Mouse (Mus musculus) left cerebral cortex, postnatal 14 days (tissue): Measurements from ENCODE around the gene Tapbpl. TPM values are rescaled to one million over a fixed set of nuclear protein-coding genes. Genes with fewer than 3 reads are reported as not detected.

Source experiments
- DNase-seq, 2 experiments: peaks; one replicate each; pipeline ENCODE4 v3.0.0; 2021 to 2022; ENCODE audit warnings: low spot score in 2 of 2, mixed read lengths in 1 of 2
- intact Hi-C: fragments of 180-260 bp; cut with DNase I; formaldehyde crosslinking; loops from one replicate; pipeline ENCODE4 v1.15.1; 2025
- total RNA-seq, 2 experiments: library from RNA; stranded (reverse); gene quantifications; 2 replicates each; pipeline ENCODE4 v1.2.3; 2021

The Tapbpl gene
- total RNA-seq, 2 experiments from 2014 or later: 2.0 to 2.9 TPM

- peak; percentile 95 to 99 for DNase-seq
- intact Hi-C loops: no loop called here
Measured at GRCm38 (mm10) chr6:125215148-125215954, 16.3 kb downstream of the Tapbpl start, which contains the start of gene Vamp1. Vamp1 (plus strand) TSS chr6:125215551.

GRCm38 (mm10) chr6:125213715-125214114 is 17.9 kb downstream of the Tapbpl start:
- no peak for DNase-seq
- intact Hi-C loops: no loop called here

GRCm38 (mm10) chr6:125213129-125213528 is 18.5 kb downstream of the Tapbpl start:
- DNase-seq: no peak
- intact Hi-C loops: no loop called here

GRCm38 (mm10) chr6:125212621-125213020 is 19.0 kb downstream of the Tapbpl start:
- DNase-seq: no peak
- intact Hi-C loops: no loop called here

- intact Hi-C loops: no loop called here
- DNase-seq: no peak
Measured at GRCm38 (mm10) chr6:125210436-125210835, 21.2 kb downstream of the Tapbpl start.

GRCm38 (mm10) chr6:125197166-125197565 is 34.5 kb downstream of the Tapbpl start:
- intact Hi-C loops: no loop called here
- DNase-seq: no peak

- DNase-seq: no peak
- intact Hi-C loops: no loop called here
Measured at GRCm38 (mm10) chr6:125196301-125196700, 35.4 kb downstream of the Tapbpl start.

- intact Hi-C loops: no loop called here
- no peak for DNase-seq
Measured at GRCm38 (mm10) chr6:125195541-125196075, 36.1 kb downstream of the Tapbpl start.

GRCm38 (mm10) chr6:125193390-125193789 is 38.3 kb downstream of the Tapbpl start:
- intact Hi-C loops: no loop called here
- DNase-seq: no peak

GRCm38 (mm10) chr6:125192841-125193240 is 38.8 kb downstream of the Tapbpl start:
- intact Hi-C loops: no loop called here
- no peak for DNase-seq

- intact Hi-C loops: no loop called here
- DNase-seq: peak; percentile 90 to 93
Measured at GRCm38 (mm10) chr6:125192016-125192714, 39.5 kb downstream of the Tapbpl start.

- DNase-seq: peak; percentile 99
- intact Hi-C loops: no loop called here
Measured at GRCm38 (mm10) chr6:125191332-125192015, 40.2 kb downstream of the Tapbpl start, which contains the start of the genes Ncapd2 and Mrpl51. Ncapd2 (minus strand) TSS chr6:125191701. Mrpl51 (plus strand) TSS chr6:125191801.

GRCm38 (mm10) chr6:125190816-125191215 is 40.8 kb downstream of the Tapbpl start:
- DNase-seq: no peak
- intact Hi-C loops: no loop called here

GRCm38 (mm10) chr6:125186203-125186602 is 45.5 kb downstream of the Tapbpl start:
- DNase-seq: no peak
- intact Hi-C loops: no loop called here

- intact Hi-C loops: no loop called here
- no peak for DNase-seq
Measured at GRCm38 (mm10) chr6:125182133-125182532, 49.5 kb downstream of the Tapbpl start.

GRCm38 (mm10) chr6:125179601-125180000 is 52.1 kb downstream of the Tapbpl start:
- DNase-seq: no peak
- intact Hi-C loops: no loop called here

GRCm38 (mm10) chr6:125175469-125175868 is 56.2 kb downstream of the Tapbpl start:
- intact Hi-C loops: no loop called here

More at GRCm38 (mm10) chr6:125175469-125175868, 56.2 kb downstream of the Tapbpl start:
- no peak for DNase-seq
